ENCODE assay signal across 11 mouse cellular contexts in genomic region chr12:74293624-74294023, GRCm38 (mm10). TPM values are rescaled to one million over a fixed set of nuclear protein-coding genes. Genes with fewer than 3 reads are reported as not detected.
DNase-seq lines count a peak whose midpoint lies in the region; ATAC-seq and TF ChIP-seq lines count a peak whose summit lies in the region.
"Had no signal": no experiment of that assay in that cellular context is flagged by ENCODE, and none has a peak within 500 bp of the region (broad histone marks: within the 10 kb centered on the region; RNA-seq: fewer than 3 reads in every experiment).

No protein-coding gene starts in this region.

- H3K27ac ChIP-seq in intestine, postnatal 0 days (ENCODE audit: low read depth, low read length) = no peak overlapping the region
- no peak overlapping the region for H3K27ac ChIP-seq in intestine, embryonic 16.5 days (ENCODE audit: low read length)
- no peak overlapping the region for H3K27ac ChIP-seq in CH12.LX (ENCODE audit: insufficient read depth, low read depth)
- no peak overlapping the region for H3K27ac ChIP-seq in embryonic facial prominence, embryonic 14.5 days (replicated peaks; ENCODE audit: low read depth, low read length)
- H3K27ac ChIP-seq in limb, embryonic 14.5 days (replicated peaks; ENCODE audit: low read depth, low read length) = no peak overlapping the region
- H3K27ac ChIP-seq in stomach, postnatal 0 days (replicated peaks) = no peak overlapping the region
- H3K27ac ChIP-seq: embryonic facial prominence, embryonic 15.5 days; limb, embryonic 12.5 days had no signal

- TF ChIP-seq RAD21 in CH12.LX (IDR thresholded peaks at IDR 0.05; ENCODE audit: low read depth, low read length) = peak; percentile 87

- POLR2A ChIA-PET in Patski (lab: Charles Lee) = no interaction called here

- no peak overlapping the region for H3K4me3 ChIP-seq in intestine, postnatal 0 days (ENCODE audit: low read depth, low read length)
- H3K4me3 ChIP-seq in intestine, embryonic 16.5 days (ENCODE audit: low read length) = no peak overlapping the region
- no peak overlapping the region for H3K4me3 ChIP-seq in CH12.LX (replicated peaks in 1 of 3; ENCODE audit: low read depth in 2 of 3, low read length in 2 of 3, poor library complexity in 1 of 3)
- H3K4me3 ChIP-seq in embryonic facial prominence, embryonic 14.5 days (ENCODE audit: low read depth, low read length) = no peak overlapping the region
- no peak overlapping the region for H3K4me3 ChIP-seq in limb, embryonic 14.5 days (replicated peaks; ENCODE audit: low read length)
- no peak overlapping the region for H3K4me3 ChIP-seq in stomach, postnatal 0 days (ENCODE audit: low read depth, low read length)
- H3K4me3 ChIP-seq: embryonic facial prominence, embryonic 15.5 days; limb, embryonic 12.5 days had no signal

- H3K4me2 ChIP-seq in intestine, postnatal 0 days (replicated peaks; ENCODE audit: low read depth) = no peak overlapping the region
- no peak overlapping the region for H3K4me2 ChIP-seq in intestine, embryonic 16.5 days (ENCODE audit: low read depth, low read length)
- H3K4me2 ChIP-seq in CH12.LX (ENCODE audit: insufficient read depth, low read depth, poor library complexity, severe bottlenecking) = no peak overlapping the region
- H3K4me2 ChIP-seq in embryonic facial prominence, embryonic 14.5 days (ENCODE audit: low read depth, low read length) = no peak overlapping the region
- H3K4me2 ChIP-seq in limb, embryonic 14.5 days (replicated peaks; ENCODE audit: low read depth, low read length, severe bottlenecking) = no peak overlapping the region
- H3K4me2 ChIP-seq in stomach, postnatal 0 days (replicated peaks; ENCODE audit: low read depth) = no peak overlapping the region
- H3K4me2 ChIP-seq: embryonic facial prominence, embryonic 15.5 days; limb, embryonic 12.5 days had no signal

- no peaks in the 10 kb centered on the region for H3K4me1 ChIP-seq in intestine, postnatal 0 days (replicated peaks; ENCODE audit: control insufficient read depth, insufficient read depth, low read length)
- H3K4me1 ChIP-seq in intestine, embryonic 16.5 days (ENCODE audit: control insufficient read depth, insufficient read depth, low read length) = no peaks in the 10 kb centered on the region
- H3K4me1 ChIP-seq in CH12.LX (ENCODE audit: control insufficient read depth in 1 of 2, insufficient read depth in 2 of 2) = no peaks in the 10 kb centered on the region
- H3K4me1 ChIP-seq in embryonic facial prominence, embryonic 14.5 days (ENCODE audit: control insufficient read depth, insufficient read depth, low read length) = no peaks in the 10 kb centered on the region
- H3K4me1 ChIP-seq in limb, embryonic 14.5 days (ENCODE audit: control insufficient read depth, insufficient read depth, low read length) = no peaks in the 10 kb centered on the region
- H3K4me1 ChIP-seq in stomach, postnatal 0 days (replicated peaks; ENCODE audit: control insufficient read depth, insufficient read depth) = no peaks in the 10 kb centered on the region
- H3K4me1 ChIP-seq: limb, embryonic 12.5 days had no signal

- peak; percentile 40 for DNase-seq in CH12.LX (ENCODE audit: extremely low read depth)
- DNase-seq in Patski (ENCODE audit: low read depth, low spot score) = no peak
- peak; percentile 61 for DNase-seq in embryonic facial prominence, embryonic 14.5 days (ENCODE audit: low spot score)
- peak; percentile 47 for DNase-seq in limb, embryonic 14.5 days (ENCODE audit: low spot score)
- peak; percentile 53 for DNase-seq in stomach, postnatal 0 days (ENCODE audit: low spot score)

- H3K36me3 ChIP-seq in intestine, postnatal 0 days (ENCODE audit: control insufficient read depth, insufficient read depth) = no peaks in the 10 kb centered on the region
- H3K36me3 ChIP-seq in intestine, embryonic 16.5 days (ENCODE audit: control insufficient read depth, insufficient read depth, low read length) = no peaks in the 10 kb centered on the region
- no peaks in the 10 kb centered on the region for H3K36me3 ChIP-seq in CH12.LX (replicated peaks in 1 of 2; ENCODE audit: control insufficient read depth in 1 of 2, insufficient read depth in 1 of 2, low read length in 1 of 2)
- H3K36me3 ChIP-seq in embryonic facial prominence, embryonic 14.5 days (ENCODE audit: control insufficient read depth, insufficient read depth, low read length) = no peaks in the 10 kb centered on the region
- H3K36me3 ChIP-seq in limb, embryonic 14.5 days (ENCODE audit: control insufficient read depth, insufficient read depth, low read length) = no peaks in the 10 kb centered on the region
- H3K36me3 ChIP-seq in stomach, postnatal 0 days (ENCODE audit: control insufficient read depth, insufficient read depth, low read length) = no peaks in the 10 kb centered on the region
- H3K36me3 ChIP-seq: embryonic facial prominence, embryonic 15.5 days; limb, embryonic 12.5 days had no signal

- H3K9ac ChIP-seq in intestine, postnatal 0 days (ENCODE audit: low read depth, low read length) = no peak overlapping the region
- no peak overlapping the region for H3K9ac ChIP-seq in intestine, embryonic 16.5 days (ENCODE audit: low read depth, low read length)
- no peak overlapping the region for H3K9ac ChIP-seq in CH12.LX (ENCODE audit: insufficient read depth, low read depth)
- H3K9ac ChIP-seq in embryonic facial prominence, embryonic 14.5 days (ENCODE audit: low read depth, low read length) = no peak overlapping the region
- H3K9ac ChIP-seq in limb, embryonic 14.5 days (ENCODE audit: low read depth, low read length, severe bottlenecking) = no peak overlapping the region
- H3K9ac ChIP-seq in stomach, postnatal 0 days (ENCODE audit: low read length) = no peak overlapping the region
- H3K9ac ChIP-seq: embryonic facial prominence, embryonic 15.5 days; limb, embryonic 12.5 days had no signal

- TF ChIP-seq CTCF in intestine, postnatal 0 days (IDR thresholded peaks at IDR 0.05; ENCODE audit: low read depth) = peak; percentile 84
- TF ChIP-seq CTCF in CH12.LX (conservative IDR thresholded peaks at IDR 0.05 in 1 of 2, IDR thresholded peaks at IDR 0.05 in 1 of 2; ENCODE audit: low read depth in 2 of 2, low read length in 2 of 2) = peak; percentile 57 to 84
- TF ChIP-seq CTCF in Patski (IDR thresholded peaks at IDR 0.05) = peak; percentile 72
- peak; percentile 90 for TF ChIP-seq CTCF in stomach, postnatal 0 days (IDR thresholded peaks at IDR 0.05; ENCODE audit: low read depth)

- H3K27me3 ChIP-seq in intestine, postnatal 0 days (replicated peaks; ENCODE audit: control insufficient read depth, insufficient read depth, low read length) = no peaks in the 10 kb centered on the region
- H3K27me3 ChIP-seq in intestine, embryonic 16.5 days (replicated peaks; ENCODE audit: control insufficient read depth, insufficient read depth, low read length) = 0 out of 2 replicates have a peak, but pooled peaks cover 2% of the 10 kb centered on the region
- H3K27me3 ChIP-seq in CH12.LX (replicated peaks) (no peaks in the 10 kb centered on the region), Patski (peaks cover 28% of the 10 kb centered on the region)
- H3K27me3 ChIP-seq in embryonic facial prominence, embryonic 14.5 days (replicated peaks; ENCODE audit: control insufficient read depth, insufficient read depth, low read length) = peaks cover 6% of the 10 kb centered on the region
- H3K27me3 ChIP-seq in limb, embryonic 14.5 days (ENCODE audit: control insufficient read depth, insufficient read depth, low read length) = peaks cover 3% of the 10 kb centered on the region; the same call in 1 of the 2 replicates
- H3K27me3 ChIP-seq in stomach, postnatal 0 days (ENCODE audit: control insufficient read depth, insufficient read depth, low read length) = no peaks in the 10 kb centered on the region
- H3K27me3 ChIP-seq: limb, embryonic 12.5 days had no signal

- TF ChIP-seq POLR2A in CH12.LX (IDR thresholded peaks at IDR 0.05; ENCODE audit: low read depth, low read length) = no peak
- no peak for TF ChIP-seq POLR2A in limb, embryonic 14.5 days (IDR thresholded peaks at IDR 0.05; ENCODE audit: borderline replicate concordance, extremely low read depth, insufficient read depth, insufficient read length)

- CTCF ChIA-PET in Patski (lab: Charles Lee) = interaction anchor here (1.1 kb wide), 1 partner anchor 19 kb away, joined by 3 read pairs; no protein-coding TSS in a partner anchor

- ATAC-seq in intestine, postnatal 0 days = no peak
- ATAC-seq in intestine, embryonic 16.5 days = no peak
- no peak for ATAC-seq in Patski
- no peak for ATAC-seq in embryonic facial prominence, embryonic 14.5 days (ENCODE audit: low read depth)
- ATAC-seq in limb, embryonic 14.5 days (ENCODE audit: low FRiP score, low read depth) = no peak
- ATAC-seq in stomach, postnatal 0 days (ENCODE audit: low FRiP score, low TSS enrichment) = no peak
- no peak for ATAC-seq in megakaryocyte, adult 5-6 weeks (ENCODE audit: poor library complexity, severe bottlenecking)

- in situ Hi-C loops in CH12.LX (cut with MboI; ENCODE audit: low pct_ligation_motif_present, low pct_unique_long_range_greater_than_20kb, low sequenced_read_pairs) = loop anchor here (10.0 to 25.0 kb wide), 2 partner anchors 281 to 589 kb away; no protein-coding TSS in a partner anchor
- in situ Hi-C loops in Patski (cut with MboI; ENCODE audit: low pct_unique_long_range_greater_than_20kb) = loop anchor here (5.0 to 25.0 kb wide), 2 partner anchors 281 to 606 kb away; no protein-coding TSS in a partner anchor

- dilution Hi-C loops in CH12.LX (cut with MboI; ENCODE audit: extremely low pct_ligation_motif_present, extremely low pct_unique_long_range_greater_than_20kb, low sequenced_read_pairs) = no loop called here

- WGBS in intestine, postnatal 0 days = under 1% methylated on average over 4 of the region's 4 CpGs
- 5% methylated on average over 4 of the region's 4 CpGs for WGBS in intestine, embryonic 16.5 days
- 3% methylated on average over 4 of the region's 4 CpGs for WGBS in embryonic facial prominence, embryonic 14.5 days
- under 1% methylated on average over 4 of the region's 4 CpGs for WGBS in limb, embryonic 14.5 days
- 4% methylated on average over 4 of the region's 4 CpGs for WGBS in stomach, postnatal 0 days

- H3K9me3 ChIP-seq in intestine, postnatal 0 days (ENCODE audit: control insufficient read depth) = no peaks in the 10 kb centered on the region
- no peaks in the 10 kb centered on the region for H3K9me3 ChIP-seq in intestine, embryonic 16.5 days (ENCODE audit: control insufficient read depth, low read length)
- no peaks in the 10 kb centered on the region for H3K9me3 ChIP-seq in CH12.LX (replicated peaks; ENCODE audit: low read length)
- no peaks in the 10 kb centered on the region for H3K9me3 ChIP-seq in embryonic facial prominence, embryonic 14.5 days (ENCODE audit: control insufficient read depth, low read length)
- no peaks in the 10 kb centered on the region for H3K9me3 ChIP-seq in limb, embryonic 14.5 days (ENCODE audit: control insufficient read depth, low read length)
- no peaks in the 10 kb centered on the region for H3K9me3 ChIP-seq in stomach, postnatal 0 days (ENCODE audit: control insufficient read depth, low read length)
- H3K9me3 ChIP-seq: embryonic facial prominence, embryonic 15.5 days; limb, embryonic 12.5 days had no signal

- H3K79me2 ChIP-seq in CH12.LX (replicated peaks; ENCODE audit: control insufficient read depth, extremely low read depth, insufficient read depth, poor library complexity, severe bottlenecking) = no peaks in the 10 kb centered on the region

- no peak for TF ChIP-seq EP300 in CH12.LX (IDR thresholded peaks at IDR 0.05; ENCODE audit: low read length)
- TF ChIP-seq EP300 in stomach, postnatal 0 days (optimal IDR thresholded peaks at IDR 0.05) = no peak

RNA-seq across cellular contexts. Expression of gene Gm11042, which starts 22.6 kb away (rescaled TPM):
- polyA plus RNA-seq in intestine, postnatal 0 days (2015; fragmentation: Nextera tagmentation; extraction: Ambion mirVana) = not detected in 2 replicates
- not detected in 2 replicates for polyA plus RNA-seq in intestine, embryonic 16.5 days (2015; fragmentation: Nextera tagmentation; extraction: Ambion mirVana)
- total RNA-seq in CH12.LX (2012; rRNA removed) (not detected in 2 replicates), CH12.LX (2014; rRNA removed) (not detected in 2 replicates)
- polyA plus RNA-seq in CH12.LX (2012; ENCODE audit: insufficient read length, low read depth) (not detected in 2 replicates), Patski (2021) (not detected)
- polyA plus RNA-seq in embryonic facial prominence, embryonic 14.5 days (2014; fragmentation: Nextera tagmentation; extraction: Ambion mirVana) = not detected in 2 replicates
- polyA plus RNA-seq in limb, embryonic 14.5 days (2012; rRNA removed) = not detected in 2 replicates
- not detected in 2 replicates for polyA plus RNA-seq in limb, embryonic 14.5 days (2014; fragmentation: Nextera tagmentation; extraction: Ambion mirVana)
- not detected in 2 replicates for polyA plus RNA-seq in stomach, postnatal 0 days (2015; fragmentation: Nextera tagmentation; extraction: Ambion mirVana)
- not detected in 2 replicates for total RNA-seq in megakaryocyte, adult 5-6 weeks (2015)
- total RNA-seq in megakaryocyte, adult 5-6 weeks (2017) = not detected in 2 replicates
- polyA plus RNA-seq: embryonic facial prominence, embryonic 15.5 days; limb, embryonic 12.5 days; small intestine, adult 2 months had no signal
